Mouse (Mus musculus) lung, embryonic 16.5 days (tissue): ENCODE measurements around the gene Snapc1. TPM values are rescaled to one million over a fixed set of nuclear protein-coding genes. Genes with fewer than 3 reads are reported as not detected.

Experiments used
- ATAC-seq: fragments of 200-750 bp; cut with Nextera tagmentation; 2 replicates; pipeline ENCODE4 v1.8.0; 2017; ENCODE audit warnings: low read depth, mild to moderate bottlenecking, moderate library complexity
- H3K27ac ChIP-seq: fragments of 300-500 bp; sonication (generic); 2 replicates; pipeline ENCODE4 v1.5.1; 2014; ENCODE audit warnings: mild to moderate bottlenecking, control low read depth, low read length
- H3K27me3 ChIP-seq: fragments of 300-500 bp; sonication (generic); 2 replicates; pipeline ENCODE4 v1.6.1; 2014; ENCODE audit warnings: low read depth, low read length, mixed read lengths; ENCODE audit not compliant: control insufficient read depth, insufficient read depth
- H3K36me3 ChIP-seq: fragments of 300-500 bp; sonication (generic); 2 replicates; pipeline ENCODE4 v1.6.1; 2014; ENCODE audit warnings: low read length; ENCODE audit not compliant: control insufficient read depth, insufficient read depth
- H3K4me1 ChIP-seq: fragments of 300-500 bp; sonication (generic); replicated peaks from 2 replicates; pipeline ENCODE4 v1.6.1; 2014; ENCODE audit warnings: low read length, mixed read lengths; ENCODE audit not compliant: control insufficient read depth, insufficient read depth
- H3K4me2 ChIP-seq: fragments of 300-500 bp; sonication (generic); 2 replicates; pipeline ENCODE4 v1.6.1; 2014; ENCODE audit warnings: low read depth, low read length, control low read depth
- H3K4me3 ChIP-seq: fragments of 300-500 bp; sonication (generic); 2 replicates; pipeline ENCODE4 v1.5.1; 2014; ENCODE audit warnings: mild to moderate bottlenecking, low read length, control low read depth
- H3K9ac ChIP-seq: fragments of 300-500 bp; sonication (generic); 2 replicates; pipeline ENCODE4 v1.6.1; 2014; ENCODE audit warnings: low read length, control low read depth
- H3K9me3 ChIP-seq: fragments of 300-500 bp; sonication (generic); 2 replicates; pipeline ENCODE4 v1.6.1; 2016; ENCODE audit warnings: low read length; ENCODE audit not compliant: control insufficient read depth
- WGBS: fragments of 180-500 bp; shearing (Covaris S2); extraction: QIAGEN DNeasy Blood & Tissue Kit; methylation state at CpG from one replicate; pipeline ENCODE4 v1.1.7; 2014; 5-methylcytosine and 5-hydroxymethylcytosine counted together
- polyA plus RNA-seq: library from polyadenylated mRNA; unstranded; fragments of >200 nt; fragmentation: Nextera tagmentation; extraction: Ambion mirVana; gene quantifications from 2 replicates; pipeline ENCODE4 v1.2.1, GENCODE M21; 2015

Snapc1 gene
- polyA plus RNA-seq, 1 experiment from 2014 or later, result 18.9 TPM

DNA sequence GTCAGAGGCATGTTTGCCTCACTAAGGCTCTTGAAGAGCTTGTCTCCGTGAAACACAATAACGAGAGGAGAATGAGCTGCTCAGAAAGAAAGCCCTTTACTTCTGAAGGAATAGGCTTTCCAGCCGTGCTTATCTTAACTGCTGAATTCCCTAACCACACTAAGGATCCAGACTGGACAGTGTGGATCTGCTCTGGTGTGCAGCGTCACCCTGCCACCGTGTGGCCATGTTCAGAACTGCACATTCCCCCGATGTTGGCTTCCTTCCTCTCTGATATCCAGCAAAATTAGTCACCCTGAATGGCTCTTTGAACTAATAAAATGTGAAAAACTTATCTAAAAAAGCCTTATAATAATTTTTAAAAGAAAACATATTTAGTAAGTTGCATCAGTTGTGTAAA lies 49.5 kb downstream of the Snapc1 start:
- Histone ChIP-seq H3K4me2 (peak overlapping the region; percentile 50), H3K9me3 (no peaks in the 10 kb centered on the region), H3K9ac (no peak overlapping the region), H3K27me3 (no peaks in the 10 kb centered on the region), H3K36me3 (no peaks in the 10 kb centered on the region), H3K4me1 (no peaks in the 10 kb centered on the region; the same call in 1 of the 2 replicates), H3K4me3 (peak overlapping the region; percentile 21), H3K27ac (no peak overlapping the region)
- ATAC-seq, result peak; percentile 85
- 0% methylated on average over 6 of the region's 6 CpGs for WGBS

DNA sequence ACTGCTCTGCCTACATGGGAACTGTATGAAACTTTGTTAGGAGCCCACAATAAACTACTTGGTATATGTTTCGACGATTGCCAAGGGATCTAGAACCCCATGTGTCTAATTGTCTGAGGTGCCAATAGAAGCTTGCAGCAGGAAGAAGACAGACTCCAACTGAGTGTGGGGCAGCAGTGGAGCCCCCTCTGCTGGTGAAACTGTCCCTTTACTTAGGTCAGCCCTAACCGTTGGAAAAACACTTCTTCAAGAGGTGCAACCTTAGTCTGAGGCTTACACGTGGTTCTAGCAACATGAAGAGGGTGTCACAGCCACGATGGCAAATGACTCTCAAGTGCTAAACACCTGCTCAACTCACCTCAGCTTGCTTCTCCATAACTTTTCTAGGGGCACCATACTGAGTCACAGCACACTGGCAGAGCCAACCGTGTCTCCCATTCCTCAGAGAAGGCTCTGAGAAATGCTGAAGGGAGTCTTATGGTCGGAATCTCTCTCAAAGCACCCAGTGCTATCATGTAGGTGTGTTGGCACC lies 50.5 kb downstream of the Snapc1 start:
- H3K4me3 ChIP-seq, result no peak overlapping the region
- 56% methylated on average over 7 of the region's 7 CpGs for WGBS
- no peak overlapping the region for H3K9ac ChIP-seq
- no peaks in the 10 kb centered on the region for H3K27me3 ChIP-seq
- H3K36me3 ChIP-seq, result no peaks in the 10 kb centered on the region
- H3K4me2 ChIP-seq, result no peak overlapping the region
- ATAC-seq, result no peak
- no peaks in the 10 kb centered on the region for H3K9me3 ChIP-seq
- H3K4me1 ChIP-seq, result no peaks in the 10 kb centered on the region; the same call in 1 of the 2 replicates
- H3K27ac ChIP-seq, result no peak overlapping the region

DNA sequence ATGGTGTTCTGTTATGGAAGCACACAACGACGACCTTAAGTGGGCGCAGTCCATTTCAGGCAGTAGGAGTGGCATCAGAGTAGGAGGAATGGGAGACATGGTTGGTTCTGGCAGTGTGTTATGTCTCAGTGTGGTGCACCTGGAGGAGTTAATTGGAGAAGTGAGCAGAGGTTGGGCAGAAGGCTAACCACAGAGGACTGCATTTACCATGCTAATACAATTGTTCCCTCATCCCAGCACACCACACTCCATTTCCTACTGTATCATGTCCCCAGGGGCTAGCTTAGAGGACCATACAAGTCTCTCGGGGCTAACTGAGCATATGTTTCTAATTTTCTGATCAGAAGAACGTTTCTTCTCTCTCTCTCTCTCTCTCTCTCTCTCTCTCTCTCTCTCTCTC lies 51.2 kb downstream of the Snapc1 start:
- Histone ChIP-seq H3K9ac (no peak overlapping the region), H3K36me3 (no peaks in the 10 kb centered on the region), H3K27me3 (no peaks in the 10 kb centered on the region), H3K27ac (no peak overlapping the region), H3K9me3 (no peaks in the 10 kb centered on the region), H3K4me3 (no peak overlapping the region), H3K4me2 (no peak overlapping the region), H3K4me1 (no peaks in the 10 kb centered on the region; the same call in 1 of the 2 replicates)
- WGBS, result 70% methylated on average over 5 of the region's 5 CpGs
- no peak for ATAC-seq

DNA sequence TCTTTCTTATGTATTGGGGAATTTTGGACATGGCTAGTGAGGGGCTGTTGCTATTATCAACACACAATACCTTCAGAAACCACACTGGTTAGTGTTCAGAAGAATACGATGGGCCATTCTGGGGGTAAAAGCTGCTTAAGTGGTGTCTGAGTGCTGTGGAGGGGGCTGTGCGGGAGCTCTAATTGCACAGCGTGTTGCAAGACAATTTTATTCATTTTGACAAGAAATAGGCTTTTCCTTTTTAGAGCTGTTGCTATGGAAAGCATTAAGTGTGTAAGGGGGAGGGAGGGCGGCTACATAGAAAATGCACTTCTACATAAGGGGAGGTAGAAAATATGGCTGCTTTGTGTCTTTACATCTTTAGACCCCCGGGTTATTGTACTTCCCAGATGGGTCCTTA lies 59.0 kb downstream of the Snapc1 start:
- H3K4me2 ChIP-seq, result no peak overlapping the region
- ATAC-seq, result no peak
- WGBS, result 59% methylated on average over 5 of the region's 5 CpGs
- H3K27me3 ChIP-seq, result no peaks in the 10 kb centered on the region
- no peaks in the 10 kb centered on the region for H3K9me3 ChIP-seq
- H3K4me3 ChIP-seq, result no peak overlapping the region
- no peak overlapping the region for H3K27ac ChIP-seq
- no peak overlapping the region for H3K9ac ChIP-seq
- no peaks in the 10 kb centered on the region for H3K36me3 ChIP-seq
- no peaks in the 10 kb centered on the region for H3K4me1 ChIP-seq

DNA sequence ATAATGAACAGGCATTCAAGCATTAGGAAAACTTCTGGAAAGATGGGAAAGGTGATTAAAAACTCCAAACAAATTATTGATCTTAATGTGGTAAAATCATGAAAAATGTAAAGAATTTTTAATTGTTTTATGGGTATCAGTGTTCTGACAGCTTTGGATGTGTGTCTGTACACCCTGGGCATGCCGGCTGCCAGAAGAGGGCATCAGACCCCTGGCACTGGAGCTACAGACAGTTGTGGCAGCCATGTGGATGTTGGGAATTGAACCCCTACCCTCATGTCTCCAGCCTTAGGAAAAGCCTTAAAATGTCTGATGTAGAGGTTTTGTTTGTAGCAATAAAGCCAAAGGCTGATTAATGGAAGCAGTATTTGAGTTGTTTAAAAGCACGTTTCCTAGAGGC lies 60.6 kb downstream of the Snapc1 start:
- no peak overlapping the region for H3K9ac ChIP-seq
- H3K27ac ChIP-seq, result no peak overlapping the region
- H3K4me2 ChIP-seq, result no peak overlapping the region
- WGBS, result 71% methylated on average over 2 of the region's 2 CpGs
- H3K36me3 ChIP-seq, result no peaks in the 10 kb centered on the region
- H3K9me3 ChIP-seq, result no peaks in the 10 kb centered on the region
- no peak for ATAC-seq
- no peaks in the 10 kb centered on the region for H3K4me1 ChIP-seq
- no peak overlapping the region for H3K4me3 ChIP-seq
- H3K27me3 ChIP-seq, result no peaks in the 10 kb centered on the region

Other genes with a start within 250 kb of the Snapc1 start
- 64.9 and 71.0 TPM in 2 replicates for gene Hif1a, start 63.1 kb upstream of the Snapc1 start, polyA plus RNA-seq
- 9.3 and 10.9 TPM in 2 replicates for gene Gm49321, start 26.8 kb upstream of the Snapc1 start, polyA plus RNA-seq
- 0.30 and 0.34 TPM in 2 replicates for gene Syt16, start 33.2 kb downstream of the Snapc1 start, polyA plus RNA-seq